Mouse (Mus musculus) liver, embryonic 14.5 days (tissue): ENCODE results near the gene Mad2l2.

Experiments used
- CTCF ChIP-seq: IDR thresholded peaks from 2 replicates; pipeline ENCODE4 v1.5.1; 2016; ENCODE audit warnings: antibody characterized with exemption, low read depth, control low read depth
- EP300 ChIP-seq: IDR thresholded peaks from 2 replicates; pipeline ENCODE4 v1.6.1; 2016; ENCODE audit warnings: antibody characterized with exemption, low read depth

GRCm38 (mm10) chr4:148131497-148132081, 1.4 kb downstream of the Mad2l2 start:
- TF ChIP-seq CTCF (no peak), EP300 (no peak)
